Mouse (Mus musculus): ENCODE data around the gene Apoa4.

Apoa4 gene

GRCm38 (mm10) chr9:46272677-46273454 is 32.4 kb downstream of the Apoa4 start, which contains the start of gene Zpr1:
Gene Zpr1 (plus strand): TSS chr9:46273064.
- peak; percentile 92 to 93 for DNase-seq (ENCODE audit: low spot score in 2 of 2)

DNA sequence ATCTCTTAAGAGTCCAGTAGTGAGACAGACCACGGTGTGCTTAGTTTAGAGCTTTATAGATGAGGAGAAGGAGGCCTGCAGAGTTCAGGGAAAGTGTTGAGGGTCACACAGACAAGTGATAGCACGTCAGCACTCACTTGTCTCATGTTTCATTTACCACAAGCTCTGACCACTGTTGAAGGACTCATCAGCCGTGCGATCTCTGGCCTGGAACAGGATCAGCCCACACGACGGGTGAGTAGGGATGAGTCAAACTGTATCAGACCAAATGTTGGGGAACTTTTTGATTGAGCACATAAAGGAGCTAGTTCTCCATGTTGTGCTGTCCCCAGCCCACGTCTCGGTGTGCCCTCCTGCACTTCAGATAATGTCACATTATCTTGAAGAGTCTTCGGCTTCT is 34.0 kb downstream of the Apoa4 start:
- no peak for DNase-seq (ENCODE audit: low spot score in 2 of 2)

GRCm38 (mm10) chr9:46282631-46283436 is 42.3 kb downstream of the Apoa4 start, which contains the start of gene Bud13:
Gene Bud13 (plus strand): TSS chr9:46283008.
- DNase-seq (ENCODE audit: low spot score in 2 of 2) = peak; percentile 85 to 91

Data from heart, adult 9 months (tissue).